Mouse (Mus musculus) adrenal gland, adult 18-20 months (tissue): ENCODE measurements around the gene Ppfia4. TPM values are rescaled to one million over a fixed set of nuclear protein-coding genes. Genes with fewer than 3 reads are reported as not detected.
"Not testable (repeated sequence)": the region's sequence is repeated elsewhere in the genome, so short reads cannot be mapped to it uniquely, and the experiment has no call there.

Experiments
- DNase-seq, 2 experiments: peaks; one replicate each; pipeline ENCODE4 v3.0.0; 2021 to 2022; ENCODE audit warnings: low spot score in 2 of 2
- total RNA-seq, 2 experiments: library from RNA; stranded (reverse); gene quantifications; 1 replicate in 1 of 2; 2 replicates in 1 of 2; pipeline ENCODE4 v1.2.3; 2021

The Ppfia4 gene
- total RNA-seq, 2 experiments from 2014 or later, result 1.4 TPM

- no peak for DNase-seq
Observed at GRCm38 (mm10) chr1:134275616-134276464, 56.9 kb downstream of the Ppfia4 start.

GRCm38 (mm10) chr1:134274483-134274920, 58.2 kb downstream of the Ppfia4 start:
- no peak for DNase-seq

- no peak for DNase-seq
Observed at GRCm38 (mm10) chr1:134273493-134274395, 59.0 kb downstream of the Ppfia4 start.

- DNase-seq, result no peak
Observed at GRCm38 (mm10) chr1:134272754-134273250, 59.9 kb downstream of the Ppfia4 start.

GRCm38 (mm10) chr1:134270026-134270425, 62.7 kb downstream of the Ppfia4 start:
- no peak for DNase-seq

GRCm38 (mm10) chr1:134265797-134266196, 66.9 kb downstream of the Ppfia4 start:
- DNase-seq, result no peak

- no peak for DNase-seq
Observed at GRCm38 (mm10) chr1:134264341-134264740, 68.4 kb downstream of the Ppfia4 start.

GRCm38 (mm10) chr1:134249681-134250080, 83.0 kb downstream of the Ppfia4 start:
- not testable (repeated sequence) for DNase-seq

Other genes starting within 250 kb of the Ppfia4 start
- not detected for gene Chit1, start 221.7 kb downstream of the Ppfia4 start, total RNA-seq
- 1 to 10 TPM; 1.2 to 1.7 TPM for gene Chil1, start 150.8 kb downstream of the Ppfia4 start, total RNA-seq
- under 1 TPM in 1 of 2 experiments, not detected in 1; 0.16 TPM for gene Mybph, start 139.5 kb downstream of the Ppfia4 start, total RNA-seq
- 100 to 1,000 TPM; 111 to 130 TPM for gene Adora1, start 97.5 kb downstream of the Ppfia4 start, total RNA-seq
- not detected for gene Myog, start 42.9 kb downstream of the Ppfia4 start, total RNA-seq
- 10 to 100 TPM; 44.7 to 55.5 TPM for gene Tmem183a, start 29.1 kb upstream of the Ppfia4 start, total RNA-seq
- gene 4933406M09Rik, start 53.0 kb upstream of the Ppfia4 start, total RNA-seq, result not detected
- gene Cyb5r1, start 72.6 kb upstream of the Ppfia4 start, total RNA-seq, result 10 to 100 TPM; 33.0 to 57.8 TPM
- gene Adipor1, start 82.5 kb upstream of the Ppfia4 start, total RNA-seq, result 100 to 1,000 TPM; 132 to 137 TPM
- 10 to 100 TPM; 18.7 to 20.7 TPM for gene Klhl12, start 122.6 kb upstream of the Ppfia4 start, total RNA-seq
- 10 to 100 TPM; 22.0 to 27.1 TPM for gene Rabif, start 161.7 kb upstream of the Ppfia4 start, total RNA-seq
- gene Mgat4e, start 216.8 kb upstream of the Ppfia4 start, total RNA-seq, result not detected
- gene Kdm5b, start 227.2 kb upstream of the Ppfia4 start, total RNA-seq, result 10 to 100 TPM; 35.4 to 41.0 TPM